Mouse (Mus musculus) embryonic fibroblast, embryonic 13.5 days (primary cell): Measurements from ENCODE around the gene Sgpp1.

ENCODE experiments used
- CTCF ChIP-seq: IDR thresholded peaks from 2 replicates; pipeline ENCODE4 v1.5.1; 2011; ENCODE audit warnings: mild to moderate bottlenecking, control low read depth, low read length, moderate library complexity, borderline replicate concordance; ENCODE audit not compliant: insufficient read depth
- POLR2A ChIP-seq: IDR thresholded peaks from 2 replicates; pipeline ENCODE4 v1.6.1; 2011; ENCODE audit warnings: low read depth, mild to moderate bottlenecking, control low read depth, low read length, moderate library complexity

GRCm38 (mm10) chr12:75706670-75707069 is 28.9 kb downstream of the Sgpp1 start:
- no peak for TF ChIP-seq CTCF
- no peak for TF ChIP-seq POLR2A
